Mouse (Mus musculus): ENCODE results near the gene Ptgr1. TPM values are rescaled to one million over a fixed set of nuclear protein-coding genes. Genes with fewer than 3 reads are reported as not detected.
A peak's percentile ranks its signal among the peaks of the same experiment; 100 is the strongest.

The Ptgr1 gene
- total RNA-seq, 2 experiments from 2014 or later: 3.4 to 3.6 TPM

DNA sequence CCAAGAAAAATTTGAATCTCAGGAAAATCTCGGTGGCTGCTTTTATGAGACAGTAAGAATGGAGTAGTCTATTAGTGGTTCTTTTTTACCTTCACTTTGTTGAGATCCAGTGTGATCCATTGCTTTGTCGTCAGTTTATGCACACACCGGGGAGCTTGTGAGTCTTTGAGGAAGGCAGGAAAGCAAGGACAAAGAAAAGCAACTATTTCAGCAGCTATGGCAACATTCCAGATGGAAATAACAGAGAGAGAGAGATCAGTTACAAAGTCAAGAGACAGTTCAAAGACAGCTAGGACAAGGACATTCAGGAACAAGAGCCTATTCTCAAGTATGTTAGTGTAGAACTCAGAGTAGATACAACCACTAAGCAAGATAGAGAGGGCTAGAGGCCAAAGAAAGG, 51.1 kb downstream of the Ptgr1 start:
- no peak for DNase-seq (ENCODE audit: extremely low spot score in 1 of 2, low spot score in 2 of 2)
- intact Hi-C loops (cut with DNase I): no loop called here

- DNase-seq (ENCODE audit: extremely low spot score in 1 of 2, low spot score in 2 of 2): peak; percentile 25 to 59
- intact Hi-C loops (cut with DNase I): no loop called here
Measured at GRCm38 (mm10) chr4:58934746-58935476, 52.0 kb downstream of the Ptgr1 start.

DNA sequence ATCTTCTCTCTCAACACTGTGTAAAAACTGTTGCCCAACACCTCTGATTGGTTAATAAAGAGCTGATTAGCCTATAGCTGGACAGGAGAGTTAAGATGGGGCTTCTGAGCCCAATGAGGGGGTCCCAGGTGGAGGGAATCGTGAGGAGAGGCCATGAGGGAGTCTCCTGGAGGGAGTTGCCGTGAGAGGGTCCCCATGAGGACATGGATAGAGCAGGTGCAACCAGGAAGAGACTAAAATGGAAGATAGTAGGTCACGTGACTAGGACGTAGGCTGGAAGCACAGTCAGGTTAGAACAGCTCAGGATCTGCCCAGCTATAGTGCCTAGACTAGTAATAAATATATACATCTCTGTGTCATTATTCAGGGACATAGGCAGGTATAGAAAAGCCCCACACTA, 52.6 kb downstream of the Ptgr1 start:
- intact Hi-C loops (cut with DNase I): no loop called here

DNA sequence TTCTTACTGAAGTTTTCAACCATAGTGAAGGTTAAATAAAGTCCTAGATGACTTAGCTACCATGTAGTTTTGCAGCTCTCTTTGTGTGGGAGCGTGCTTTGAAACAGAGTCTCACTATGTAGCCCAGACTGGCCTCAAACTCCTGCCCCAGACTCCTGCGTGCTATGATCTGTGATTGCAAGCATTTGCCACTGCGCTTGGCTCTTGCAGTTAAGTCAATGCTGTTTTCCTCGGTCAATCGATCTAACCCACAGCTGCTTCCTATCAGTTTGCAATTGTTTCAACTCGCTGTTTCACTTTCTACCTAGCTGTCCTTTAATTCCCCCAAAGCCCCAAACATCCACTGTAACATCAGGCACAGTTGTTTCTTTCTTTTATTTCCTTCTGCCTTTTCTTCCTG, 54.4 kb downstream of the Ptgr1 start:
- intact Hi-C loops (cut with DNase I): no loop called here
- DNase-seq (ENCODE audit: extremely low spot score in 1 of 2, low spot score in 2 of 2): no peak

More for the DNA sequence above, 52.6 kb downstream of the Ptgr1 start:
- DNase-seq (ENCODE audit: extremely low spot score in 1 of 2, low spot score in 2 of 2): no peak

DNA sequence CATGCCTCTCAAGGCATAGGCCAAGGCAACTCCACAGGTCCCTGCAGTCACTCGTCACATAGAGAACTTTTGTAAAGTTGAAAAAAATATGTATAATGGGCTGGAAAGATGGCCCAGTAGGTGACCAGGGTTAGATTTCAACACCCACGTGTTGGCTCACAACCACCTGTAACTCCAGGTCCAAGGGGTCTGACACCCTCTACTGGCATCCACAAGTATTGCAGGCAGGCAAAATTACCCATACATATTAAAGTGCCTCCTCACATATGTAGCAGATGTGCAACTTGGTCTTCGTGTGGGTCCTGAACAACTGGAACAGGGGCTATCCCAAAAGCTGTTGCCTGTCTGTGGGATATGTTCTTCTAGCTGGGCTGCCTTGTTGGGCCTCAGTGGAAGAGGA, 59.3 kb downstream of the Ptgr1 start:
- no peak for DNase-seq (ENCODE audit: extremely low spot score in 1 of 2, low spot score in 2 of 2)
- intact Hi-C loops (cut with DNase I): no loop called here

DNA sequence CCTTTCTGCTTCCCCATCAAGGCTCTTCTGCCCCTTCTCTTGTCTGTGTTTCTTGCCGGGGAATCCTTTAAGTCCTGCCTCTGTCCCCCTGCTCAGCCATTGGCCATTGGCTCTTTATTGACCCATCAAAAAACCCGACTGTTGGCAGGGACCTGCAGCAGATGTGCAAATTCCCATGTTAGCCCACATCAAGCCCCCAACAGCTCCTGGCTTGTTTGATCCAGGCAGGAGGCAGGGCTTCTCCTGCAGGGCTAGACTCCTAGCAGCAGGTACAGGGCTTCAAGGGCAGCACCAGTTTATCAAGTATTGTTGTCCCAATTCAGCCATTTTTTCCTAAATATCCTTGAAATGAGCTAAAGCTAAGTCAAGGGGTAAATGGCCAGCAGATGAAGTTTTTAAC, 60.8 kb downstream of the Ptgr1 start:
- no peak for DNase-seq (ENCODE audit: extremely low spot score in 1 of 2, low spot score in 2 of 2)
- intact Hi-C loops (cut with DNase I): no loop called here

DNA sequence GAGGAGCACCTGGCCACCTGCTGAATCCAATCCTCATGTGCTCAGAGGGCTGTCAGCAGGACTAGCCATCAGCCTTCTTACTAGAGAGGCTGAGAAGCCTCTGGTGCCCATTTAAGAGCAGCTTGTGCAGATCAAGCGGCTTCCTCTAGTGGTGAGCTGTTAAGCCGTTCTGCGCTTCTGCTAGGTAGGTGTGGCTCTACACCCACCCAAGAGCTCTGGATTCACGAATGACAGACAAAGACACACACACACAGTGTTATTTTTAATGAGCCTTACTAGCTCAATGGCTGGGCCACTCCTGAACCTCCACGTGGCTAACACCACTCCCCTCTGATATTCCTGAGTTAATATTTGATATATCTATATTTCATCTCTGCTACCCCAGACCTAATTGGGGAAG, 61.3 kb downstream of the Ptgr1 start:
- no peak for DNase-seq (ENCODE audit: extremely low spot score in 1 of 2, low spot score in 2 of 2)
- intact Hi-C loops (cut with DNase I): no loop called here

GRCm38 (mm10) chr4:58923933-58924332, 63.0 kb downstream of the Ptgr1 start:
- intact Hi-C loops (cut with DNase I): no loop called here
- DNase-seq (ENCODE audit: extremely low spot score in 1 of 2, low spot score in 2 of 2): no peak

Other genes with a start within 250 kb of the Ptgr1 start
- under 1 TPM; 0.32 to 0.36 TPM for gene Olfr267, start 199.4 kb downstream of the Ptgr1 start, total RNA-seq (2021)
- 100 to 1,000 TPM; 143 to 166 TPM for gene Ecpas, start 74.4 kb downstream of the Ptgr1 start, total RNA-seq (2021)
- 10 to 100 TPM; 20.7 to 25.5 TPM for gene Zkscan16, start 43.5 kb downstream of the Ptgr1 start, total RNA-seq (2021)
- gene Dnajc25, start 7.9 kb upstream of the Ptgr1 start, total RNA-seq (2021): 1 to 10 TPM; 6.8 to 8.1 TPM
- 1 to 10 TPM in 1 of 2 experiments, not detected in 1; 2.1 TPM for gene Gm20503, start 16.1 kb upstream of the Ptgr1 start, total RNA-seq (2021)
- 100 to 1,000 TPM; 123 TPM for gene Gng10, start 48.0 kb upstream of the Ptgr1 start, total RNA-seq (2021)
- not detected for gene AI481877, start 151.9 kb upstream of the Ptgr1 start, total RNA-seq (2021)
- 100 to 1,000 TPM; 102 to 104 TPM for gene Ugcg, start 202.1 kb upstream of the Ptgr1 start, total RNA-seq (2021)